Mouse (Mus musculus) heart, embryonic 11.5 days (tissue): ENCODE measurements around the gene Begain. TPM values are rescaled to one million over a fixed set of nuclear protein-coding genes. Genes with fewer than 3 reads are reported as not detected.

Experiments used
- ATAC-seq: fragments of 200-750 bp; cut with Nextera tagmentation; replicated peaks from 2 replicates; pipeline ENCODE4 v1.8.0; 2017; ENCODE audit warnings: moderate library complexity; ENCODE audit not compliant: insufficient number of reproducible peaks, low FRiP score, low TSS enrichment
- H3K27ac ChIP-seq: fragments of 300-500 bp; sonication (generic); 2 replicates; pipeline ENCODE4 v1.5.1; 2014; ENCODE audit warnings: mild to moderate bottlenecking, low read depth, low read length
- H3K27me3 ChIP-seq: fragments of 300-500 bp; sonication (generic); 2 replicates; pipeline ENCODE4 v1.6.1; 2014; ENCODE audit warnings: mild to moderate bottlenecking, low read length, mixed read lengths; ENCODE audit not compliant: control insufficient read depth, insufficient read depth
- H3K36me3 ChIP-seq: fragments of 300-500 bp; sonication (generic); 2 replicates; pipeline ENCODE4 v1.6.1; 2014; ENCODE audit warnings: mild to moderate bottlenecking, low read length, moderate library complexity, mixed read lengths; ENCODE audit not compliant: control insufficient read depth, insufficient read depth
- H3K4me1 ChIP-seq: fragments of 300-500 bp; sonication (generic); 2 replicates; pipeline ENCODE4 v1.6.1; 2014; ENCODE audit warnings: low read length; ENCODE audit not compliant: control insufficient read depth, insufficient read depth
- H3K4me2 ChIP-seq: fragments of 300-500 bp; sonication (generic); 2 replicates; pipeline ENCODE4 v1.6.1; 2014; ENCODE audit warnings: mild to moderate bottlenecking, moderate library complexity
- H3K4me3 ChIP-seq: fragments of 300-500 bp; sonication (generic); 2 replicates; pipeline ENCODE4 v1.5.1; 2014; ENCODE audit warnings: low read depth, low read length
- H3K9ac ChIP-seq: fragments of 300-500 bp; sonication (generic); 2 replicates; pipeline ENCODE4 v1.6.1; 2014; ENCODE audit warnings: mild to moderate bottlenecking, low read depth, low read length, moderate library complexity
- H3K9me3 ChIP-seq: fragments of 300-500 bp; sonication (generic); replicated peaks from 2 replicates; pipeline ENCODE4 v1.6.1; 2016; ENCODE audit warnings: low read length; ENCODE audit not compliant: control insufficient read depth
- WGBS: fragments of 180-500 bp; shearing (Covaris S2); extraction: QIAGEN DNeasy Blood & Tissue Kit; methylation state at CpG from one replicate; pipeline ENCODE4 v1.1.7; 2014; ENCODE audit not compliant: insufficient replicate concordance; 5-methylcytosine and 5-hydroxymethylcytosine counted together
- polyA plus RNA-seq: library from polyadenylated mRNA; unstranded; fragments of >200 nt; fragmentation: Nextera tagmentation; extraction: Ambion mirVana; gene quantifications from 2 replicates; pipeline ENCODE4 v1.2.1, GENCODE M21; 2014

The Begain gene
- polyA plus RNA-seq, 1 experiment from 2014 or later = 2.2 TPM

- Histone ChIP-seq H3K4me3 (no peak overlapping the region), H3K27ac (no peak overlapping the region), H3K9ac (no peak overlapping the region), H3K4me1 (no peaks in the 10 kb centered on the region), H3K27me3 (peaks cover 49% of the 10 kb centered on the region), H3K9me3 (no peaks in the 10 kb centered on the region), H3K4me2 (no peak overlapping the region), H3K36me3 (no peaks in the 10 kb centered on the region)
- no peak for ATAC-seq
- 21% methylated on average over 5 of the region's 5 CpGs for WGBS
Observed at GRCm38 (mm10) chr12:109044497-109044896, 23.5 kb downstream of the Begain start.

GRCm38 (mm10) chr12:109039311-109039710 is 28.7 kb downstream of the Begain start:
- no peaks in the 10 kb centered on the region for H3K36me3 ChIP-seq
- H3K27ac ChIP-seq = no peak overlapping the region
- no peak overlapping the region for H3K4me3 ChIP-seq
- no peak overlapping the region for H3K4me2 ChIP-seq
- H3K27me3 ChIP-seq = peaks cover 49% of the 10 kb centered on the region
- no peak for ATAC-seq
- 63% methylated on average over 7 of the region's 7 CpGs for WGBS
- no peaks in the 10 kb centered on the region for H3K4me1 ChIP-seq
- H3K9ac ChIP-seq = no peak overlapping the region
- H3K9me3 ChIP-seq = no peaks in the 10 kb centered on the region

- no peaks in the 10 kb centered on the region for H3K36me3 ChIP-seq
- no peak overlapping the region for H3K4me2 ChIP-seq
- no peak overlapping the region for H3K27ac ChIP-seq
- no peak for ATAC-seq
- H3K4me3 ChIP-seq = no peak overlapping the region
- WGBS = 49% methylated on average over 14 of the region's 14 CpGs
- peaks cover 51% of the 10 kb centered on the region for H3K27me3 ChIP-seq
- no peaks in the 10 kb centered on the region for H3K4me1 ChIP-seq
- H3K9ac ChIP-seq = no peak overlapping the region
- H3K9me3 ChIP-seq = 0 out of 2 replicates have a peak, but pooled peaks cover 6% of the 10 kb centered on the region
Observed at GRCm38 (mm10) chr12:109038179-109038819, 29.7 kb downstream of the Begain start.

- 0 out of 2 replicates have a peak, but pooled peaks cover 6% of the 10 kb centered on the region for H3K9me3 ChIP-seq
- H3K4me2 ChIP-seq = no peak overlapping the region
- no peak overlapping the region for H3K9ac ChIP-seq
- H3K4me1 ChIP-seq = no peaks in the 10 kb centered on the region
- H3K36me3 ChIP-seq = no peaks in the 10 kb centered on the region
- peaks cover 55% of the 10 kb centered on the region for H3K27me3 ChIP-seq
- WGBS = 79% methylated on average over 2 of the region's 2 CpGs
- ATAC-seq = no peak
- no peak overlapping the region for H3K27ac ChIP-seq
- H3K4me3 ChIP-seq = no peak overlapping the region
Observed at GRCm38 (mm10) chr12:109037026-109037425, 31.0 kb downstream of the Begain start.

- 57% methylated on average over 9 of the region's 9 CpGs for WGBS
- no peaks in the 10 kb centered on the region for H3K36me3 ChIP-seq
- H3K4me3 ChIP-seq = no peak overlapping the region
- no peak overlapping the region for H3K9ac ChIP-seq
- H3K4me2 ChIP-seq = no peak overlapping the region
- no peaks in the 10 kb centered on the region for H3K27me3 ChIP-seq
- H3K4me1 ChIP-seq = no peaks in the 10 kb centered on the region
- no peak for ATAC-seq
- H3K27ac ChIP-seq = no peak overlapping the region
- no peaks in the 10 kb centered on the region for H3K9me3 ChIP-seq
Observed at GRCm38 (mm10) chr12:109023780-109024179, 44.2 kb downstream of the Begain start.

GRCm38 (mm10) chr12:109022966-109023365 is 45.1 kb downstream of the Begain start:
- ATAC-seq = no peak
- Histone ChIP-seq H3K4me2 (no peak overlapping the region), H3K36me3 (no peaks in the 10 kb centered on the region), H3K4me1 (no peaks in the 10 kb centered on the region), H3K9ac (no peak overlapping the region), H3K27me3 (no peaks in the 10 kb centered on the region), H3K27ac (no peak overlapping the region), H3K4me3 (no peak overlapping the region), H3K9me3 (no peaks in the 10 kb centered on the region)
- WGBS = 79% methylated on average over 5 of the region's 5 CpGs

GRCm38 (mm10) chr12:109022181-109022691 is 45.8 kb downstream of the Begain start:
- no peaks in the 10 kb centered on the region for H3K9me3 ChIP-seq
- no peaks in the 10 kb centered on the region for H3K4me1 ChIP-seq

GRCm38 (mm10) chr12:109010070-109010649 is 57.9 kb downstream of the Begain start:
- ATAC-seq = no peak
- no peaks in the 10 kb centered on the region for H3K9me3 ChIP-seq
- no peak overlapping the region for H3K9ac ChIP-seq
- no peaks in the 10 kb centered on the region for H3K36me3 ChIP-seq
- H3K4me3 ChIP-seq = no peak overlapping the region
- no peak overlapping the region for H3K27ac ChIP-seq
- no peaks in the 10 kb centered on the region for H3K27me3 ChIP-seq
- no peaks in the 10 kb centered on the region for H3K4me1 ChIP-seq
- H3K4me2 ChIP-seq = no peak overlapping the region
- 77% methylated on average over 18 of the region's 18 CpGs for WGBS

More at GRCm38 (mm10) chr12:109022181-109022691, 45.8 kb downstream of the Begain start:
- H3K4me3 ChIP-seq = no peak overlapping the region
- no peaks in the 10 kb centered on the region for H3K36me3 ChIP-seq
- no peaks in the 10 kb centered on the region for H3K27me3 ChIP-seq
- ATAC-seq = no peak
- WGBS = 83% methylated on average over 10 of the region's 10 CpGs
- H3K9ac ChIP-seq = no peak overlapping the region
- H3K27ac ChIP-seq = no peak overlapping the region
- H3K4me2 ChIP-seq = no peak overlapping the region

- no peaks in the 10 kb centered on the region for H3K4me1 ChIP-seq
- no peak overlapping the region for H3K9ac ChIP-seq
- H3K9me3 ChIP-seq = no peaks in the 10 kb centered on the region
- H3K4me3 ChIP-seq = no peak overlapping the region
- H3K27me3 ChIP-seq = no peaks in the 10 kb centered on the region
- ATAC-seq = no peak
- WGBS = 70% methylated on average over 7 of the region's 7 CpGs
- no peaks in the 10 kb centered on the region for H3K36me3 ChIP-seq
- H3K4me2 ChIP-seq = no peak overlapping the region
- no peak overlapping the region for H3K27ac ChIP-seq
Observed at GRCm38 (mm10) chr12:109002978-109003377, 65.0 kb downstream of the Begain start.
